Mouse (Mus musculus) cerebellum, adult 18-20 months (tissue): ENCODE results near the gene Nlrp6.

Experiments
- DNase-seq, 2 experiments: peaks; one replicate each; pipeline ENCODE4 v3.0.0; 2021

Nlrp6 gene

GRCm38 (mm10) chr7:140912846-140913482 is 7.7 kb upstream of the Nlrp6 start:
- no peak for DNase-seq

DNA sequence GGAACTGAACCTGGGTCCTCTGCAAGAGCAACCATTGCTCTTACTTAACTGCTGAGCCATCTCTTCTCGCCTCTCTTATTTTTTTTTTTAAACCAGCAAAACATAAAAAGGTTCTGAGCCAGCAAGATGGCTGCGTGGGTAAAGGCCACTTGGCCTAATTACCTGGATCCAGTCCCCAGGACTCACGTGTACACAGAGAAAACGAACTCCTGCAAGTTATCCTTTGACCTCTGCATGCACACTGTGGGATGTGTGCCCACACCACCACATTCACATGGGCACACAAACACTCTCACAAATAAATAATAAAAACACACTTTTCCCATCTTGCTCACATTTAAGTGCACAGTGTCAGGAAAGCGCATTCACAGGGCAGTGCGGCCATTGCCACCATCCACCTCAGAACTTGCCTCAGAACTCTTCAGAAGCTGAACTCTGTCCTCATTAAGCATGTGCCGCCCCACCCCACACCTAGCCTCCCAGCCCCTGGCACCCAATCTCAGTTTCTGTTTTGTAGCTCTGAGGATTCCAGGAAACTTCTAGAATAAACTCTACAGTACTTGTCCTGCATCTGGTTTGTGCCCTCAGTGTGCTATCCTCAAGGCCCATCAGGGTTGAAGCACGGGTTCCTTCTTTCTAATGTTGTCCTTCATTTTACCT is 6.5 kb upstream of the Nlrp6 start:
- DNase-seq: no peak

GRCm38 (mm10) chr7:140919911-140920310 is 791 bp upstream of the Nlrp6 start:
- no peak for DNase-seq

DNA sequence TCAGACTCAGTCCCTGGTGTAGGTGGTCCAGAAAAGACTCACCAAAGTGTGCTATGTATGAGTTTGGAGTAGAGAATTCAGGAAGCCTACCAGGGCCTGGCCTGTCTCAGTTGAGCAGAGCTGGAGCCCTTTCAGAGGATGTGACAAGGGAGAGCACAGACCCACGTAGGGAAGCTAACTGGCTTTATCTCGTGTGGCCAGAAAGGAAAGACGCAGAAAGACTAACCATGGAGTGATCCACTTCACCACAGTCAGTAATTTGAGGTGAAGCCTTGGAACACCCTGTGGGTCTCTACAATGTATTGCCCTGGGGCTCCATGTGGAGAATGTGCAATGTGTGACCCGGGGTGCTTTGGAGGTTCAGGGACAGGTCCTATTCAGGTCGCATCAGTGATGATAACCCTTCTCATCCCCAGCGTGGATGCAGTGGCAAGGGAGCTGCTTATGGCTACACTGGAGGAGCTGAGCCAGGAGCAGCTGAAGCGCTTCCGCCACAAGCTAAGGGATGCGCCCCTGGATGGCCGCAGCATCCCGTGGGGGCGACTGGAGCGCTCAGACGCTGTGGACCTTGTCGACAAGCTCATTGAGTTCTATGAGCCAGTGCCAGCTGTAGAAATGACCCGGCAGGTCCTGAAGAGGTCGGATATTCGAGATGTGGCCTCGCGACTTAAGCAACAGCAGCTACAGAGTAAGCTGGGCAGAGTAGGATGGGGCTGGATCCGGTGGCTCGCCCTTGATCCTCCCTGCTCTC is 698 bp downstream of the Nlrp6 start:
- no peak for DNase-seq

DNA sequence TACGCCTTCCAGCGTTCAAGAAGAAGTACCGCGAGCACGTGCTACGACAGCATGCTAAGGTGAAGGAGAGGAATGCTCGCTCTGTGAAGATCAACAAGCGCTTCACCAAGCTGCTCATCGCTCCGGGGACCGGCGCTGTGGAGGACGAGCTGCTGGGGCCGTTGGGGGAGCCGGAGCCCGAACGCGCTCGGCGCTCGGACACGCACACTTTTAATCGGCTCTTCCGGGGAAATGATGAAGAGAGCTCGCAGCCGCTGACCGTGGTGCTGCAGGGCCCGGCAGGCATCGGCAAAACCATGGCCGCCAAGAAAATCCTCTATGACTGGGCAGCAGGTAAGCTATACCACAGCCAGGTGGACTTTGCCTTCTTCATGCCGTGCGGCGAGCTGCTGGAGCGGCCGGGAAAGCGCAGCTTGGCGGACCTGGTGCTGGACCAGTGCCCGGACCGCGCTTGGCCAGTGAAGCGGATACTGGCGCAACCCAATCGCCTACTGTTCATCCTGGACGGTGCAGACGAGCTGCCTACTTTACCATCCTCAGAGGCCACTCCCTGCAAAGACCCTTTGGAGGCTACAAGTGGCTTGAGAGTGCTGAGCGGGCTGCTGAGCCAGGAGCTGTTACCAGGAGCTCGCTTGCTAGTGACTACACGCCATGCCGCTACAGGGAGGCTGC is 1.8 kb downstream of the Nlrp6 start:
- peak; percentile 85 to 90 for DNase-seq

DNA sequence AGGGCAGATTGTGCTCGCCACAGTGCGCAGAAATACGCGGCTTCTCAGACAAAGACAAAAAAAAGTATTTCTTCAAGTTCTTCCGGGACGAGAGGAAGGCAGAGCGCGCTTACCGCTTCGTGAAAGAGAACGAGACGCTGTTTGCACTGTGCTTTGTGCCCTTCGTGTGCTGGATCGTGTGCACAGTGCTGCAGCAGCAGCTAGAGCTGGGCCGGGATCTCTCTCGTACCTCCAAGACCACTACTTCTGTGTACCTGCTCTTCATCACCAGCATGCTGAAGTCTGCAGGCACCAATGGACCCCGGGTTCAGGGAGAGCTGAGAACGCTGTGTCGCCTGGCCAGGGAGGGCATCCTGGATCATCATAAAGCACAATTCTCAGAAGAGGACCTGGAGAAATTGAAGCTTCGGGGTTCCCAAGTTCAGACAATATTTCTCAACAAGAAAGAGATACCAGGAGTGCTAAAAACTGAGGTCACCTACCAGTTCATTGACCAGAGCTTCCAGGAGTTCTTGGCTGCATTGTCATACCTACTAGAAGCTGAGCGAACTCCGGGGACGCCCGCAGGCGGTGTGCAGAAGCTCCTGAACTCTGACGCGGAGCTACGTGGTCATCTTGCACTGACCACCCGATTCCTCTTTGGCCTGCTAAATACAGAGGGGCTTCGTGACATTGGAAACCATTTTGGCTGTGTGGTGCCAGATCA is 2.5 kb downstream of the Nlrp6 start:
- peak in 1 of 2 experiments; percentile 17 for DNase-seq

DNA sequence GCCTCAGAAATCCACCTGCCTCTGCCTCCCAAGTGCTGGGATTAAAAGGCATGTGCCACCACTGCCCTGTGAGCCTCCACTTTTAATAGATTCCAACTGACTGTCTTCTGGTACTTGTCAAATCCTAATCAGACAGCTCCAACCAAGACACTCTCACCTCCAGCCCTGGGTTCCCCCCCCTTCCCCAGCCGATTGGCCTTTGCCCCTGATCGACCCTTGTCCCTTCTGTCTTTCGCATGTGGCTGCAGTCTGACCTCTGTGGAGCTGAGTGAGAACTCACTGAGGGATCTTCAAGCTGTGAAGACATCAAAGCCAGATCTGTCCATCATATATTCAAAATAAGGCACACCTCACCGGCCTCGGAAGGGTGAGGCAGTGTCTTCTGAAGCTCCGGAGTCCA is 6.5 kb downstream of the Nlrp6 start:
- DNase-seq: no peak

- no peak for DNase-seq
Measured at GRCm38 (mm10) chr7:140938436-140938835, 17.7 kb downstream of the Nlrp6 start.

DNA sequence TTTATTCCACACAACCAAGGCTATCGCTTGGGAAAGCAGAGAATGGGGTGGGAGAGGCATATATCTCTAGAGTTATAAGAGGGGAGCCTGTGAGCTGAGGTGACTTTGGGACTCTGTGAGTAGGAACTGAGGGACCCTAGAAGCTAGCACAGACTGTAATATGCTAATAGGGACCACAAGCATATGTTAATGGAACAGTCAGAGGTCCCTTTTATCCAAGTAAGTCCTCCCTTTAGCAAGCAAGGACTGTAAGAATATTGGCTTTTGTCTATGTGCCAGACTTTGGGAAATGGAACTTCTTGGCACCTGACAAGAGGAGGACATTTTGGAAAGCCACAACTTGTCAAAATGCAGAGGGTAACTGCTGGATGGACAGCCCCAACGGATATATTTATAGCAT is 18.2 kb downstream of the Nlrp6 start:
- no peak for DNase-seq

GRCm38 (mm10) chr7:140939669-140940171 is 19.0 kb downstream of the Nlrp6 start:
- DNase-seq: no peak

- DNase-seq: peak; percentile 49 to 57
Measured at GRCm38 (mm10) chr7:140941222-140942051, 20.7 kb downstream of the Nlrp6 start, which contains the start of gene Pgghg. Gene Pgghg (plus strand): TSS chr7:140941391.

DNA sequence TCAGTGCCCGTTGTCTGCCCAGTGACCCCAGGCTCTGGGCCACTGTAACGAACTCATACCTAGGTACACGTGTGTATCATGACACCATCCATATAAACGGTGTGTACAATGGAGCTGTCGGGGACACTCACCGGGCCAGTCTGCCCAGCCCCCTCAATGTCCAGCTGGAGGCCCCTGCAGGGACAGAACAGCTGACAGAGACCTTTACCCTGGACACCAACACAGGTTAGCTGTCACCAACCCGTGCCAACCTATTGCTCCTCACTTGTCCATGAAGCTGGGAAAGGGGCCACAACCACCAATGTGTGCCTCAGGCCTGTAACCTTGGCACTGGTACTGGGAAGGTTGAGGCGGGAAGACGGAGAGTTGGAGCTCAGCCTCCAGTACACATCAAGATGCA is 21.6 kb downstream of the Nlrp6 start:
- no peak for DNase-seq

GRCm38 (mm10) chr7:140942811-140943210 is 22.1 kb downstream of the Nlrp6 start:
- no peak for DNase-seq

GRCm38 (mm10) chr7:140943356-140943755 is 22.7 kb downstream of the Nlrp6 start:
- no peak for DNase-seq

GRCm38 (mm10) chr7:140944236-140944635 is 23.5 kb downstream of the Nlrp6 start:
- no peak for DNase-seq

GRCm38 (mm10) chr7:140945247-140945646 is 24.5 kb downstream of the Nlrp6 start:
- no peak for DNase-seq

GRCm38 (mm10) chr7:140946311-140946710 is 25.6 kb downstream of the Nlrp6 start:
- no peak for DNase-seq

GRCm38 (mm10) chr7:140946980-140947379 is 26.3 kb downstream of the Nlrp6 start:
- DNase-seq: no peak

- no peak for DNase-seq
Measured at GRCm38 (mm10) chr7:140948161-140948560, 27.5 kb downstream of the Nlrp6 start.

DNA sequence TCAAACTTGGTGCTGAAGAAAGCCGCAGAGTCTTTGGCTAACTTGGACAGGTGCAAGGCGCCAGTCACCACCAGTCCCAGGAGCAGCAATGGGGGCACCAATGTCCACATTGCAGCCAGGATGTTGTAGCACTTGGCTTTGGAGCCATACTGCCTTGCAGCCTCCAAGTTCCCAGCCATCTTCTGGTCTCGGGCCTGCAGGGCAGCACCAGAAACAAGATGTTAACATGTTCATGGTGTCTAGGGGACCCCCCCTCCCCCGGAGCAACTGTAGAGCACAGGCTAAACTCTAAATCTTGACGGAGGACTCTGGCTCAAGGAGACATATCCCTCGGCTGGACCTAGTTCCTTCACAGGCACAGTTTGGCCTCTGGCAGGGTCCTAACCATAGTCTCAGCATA is 28.6 kb downstream of the Nlrp6 start:
- DNase-seq: no peak

GRCm38 (mm10) chr7:140949824-140950530 is 29.3 kb downstream of the Nlrp6 start, which contains the start of gene Ifitm5:
Gene Ifitm5 (minus strand): TSS chr7:140950291.
- no peak for DNase-seq
